Mouse (Mus musculus) stomach, postnatal 0 days (tissue): ENCODE measurements at regions not wholly inside any gene's neighbourhood (a gene's known extent, or its start where the extent isn't known, plus 50 kb on each side); places are given as distances from the start of the nearest gene placed in this dataset.

Experiments
- CTCF ChIP-seq: IDR thresholded peaks from 2 replicates; pipeline ENCODE4 v1.5.1; 2016; ENCODE audit warnings: antibody characterized with exemption, low read depth, mild to moderate bottlenecking, moderate library complexity
- EP300 ChIP-seq: optimal IDR thresholded peaks from 2 replicates; pipeline ENCODE3; 2016; ENCODE audit warnings: antibody characterized with exemption

GRCm38 (mm10) chr14:72809138-72809537, 99.3 kb upstream of the Fndc3a start:
- TF ChIP-seq EP300 (no peak), CTCF (no peak)
